Mouse (Mus musculus): ENCODE measurements at regions not wholly inside any gene's neighbourhood (a gene's known extent, or its start where the extent isn't known, plus 50 kb on each side); places are given as distances from the start of the nearest gene placed in this dataset.

DNA sequence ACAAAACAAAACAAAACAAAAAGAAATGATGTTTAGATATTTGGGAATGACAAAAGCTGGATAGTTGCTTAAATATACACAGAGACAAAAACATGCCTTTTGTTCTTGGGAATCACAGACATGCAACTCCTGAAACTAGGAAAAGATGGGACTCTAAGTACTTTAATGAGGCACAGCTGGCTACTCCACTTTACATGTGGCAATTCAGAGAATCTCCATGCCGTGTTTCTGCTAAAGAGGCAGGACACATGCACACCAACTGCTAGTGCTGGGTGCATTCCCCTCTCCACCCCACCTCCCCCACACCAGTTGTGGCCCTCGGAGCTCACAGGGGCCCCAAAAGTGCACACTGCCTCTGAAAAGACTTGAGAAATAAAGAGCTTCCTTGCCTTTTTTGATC is 58.6 kb upstream of the Tsc22d1 start:
- no peak overlapping the region for H3K4me3 ChIP-seq (ENCODE audit: inconsistent target)
- no peaks in the 10 kb centered on the region for H3K79me2 ChIP-seq (ENCODE audit: inconsistent target)
- 77% methylated on average over 2 of the region's 2 CpGs for WGBS (ENCODE audit: missing documents)

DNA sequence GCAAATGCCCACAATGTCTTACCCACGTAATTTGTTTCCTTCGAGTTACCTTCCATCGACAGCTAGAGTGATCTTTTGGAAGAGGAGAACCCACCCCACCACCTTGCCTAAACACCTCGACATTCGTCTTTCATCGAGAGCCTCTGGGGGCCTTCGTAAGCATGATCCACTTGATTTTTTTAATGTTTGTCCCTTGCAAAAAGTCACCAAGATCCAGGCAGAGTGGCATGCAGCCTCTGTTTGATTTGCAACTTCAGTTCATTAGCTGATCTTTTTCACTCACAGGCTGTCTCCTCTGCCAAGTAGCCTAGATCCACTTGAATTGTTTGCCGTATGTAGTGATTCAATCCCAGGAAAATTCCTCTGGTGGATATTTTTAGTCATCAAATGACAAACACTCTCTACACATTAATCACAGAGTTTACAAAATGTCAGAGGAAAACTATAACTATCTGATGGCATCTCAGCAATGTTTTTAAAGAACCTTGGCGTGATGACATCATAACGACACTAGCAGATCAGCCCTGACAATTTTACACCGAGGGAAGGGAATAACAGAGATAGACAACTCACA is 54.8 kb upstream of the Tsc22d1 start:
- H3K4me3 ChIP-seq (ENCODE audit: inconsistent target): no peak overlapping the region
- no peaks in the 10 kb centered on the region for H3K36me3 ChIP-seq (ENCODE audit: inconsistent target)
- no peak overlapping the region for H3K27ac ChIP-seq
- H3K79me2 ChIP-seq (ENCODE audit: inconsistent target): no peaks in the 10 kb centered on the region
- WGBS (ENCODE audit: missing documents): 86% methylated on average over 11 of the region's 11 CpGs

More for the DNA sequence above, 58.6 kb upstream of the Tsc22d1 start:
- no peak overlapping the region for H3K27ac ChIP-seq
- H3K36me3 ChIP-seq (ENCODE audit: inconsistent target): no peaks in the 10 kb centered on the region

DNA sequence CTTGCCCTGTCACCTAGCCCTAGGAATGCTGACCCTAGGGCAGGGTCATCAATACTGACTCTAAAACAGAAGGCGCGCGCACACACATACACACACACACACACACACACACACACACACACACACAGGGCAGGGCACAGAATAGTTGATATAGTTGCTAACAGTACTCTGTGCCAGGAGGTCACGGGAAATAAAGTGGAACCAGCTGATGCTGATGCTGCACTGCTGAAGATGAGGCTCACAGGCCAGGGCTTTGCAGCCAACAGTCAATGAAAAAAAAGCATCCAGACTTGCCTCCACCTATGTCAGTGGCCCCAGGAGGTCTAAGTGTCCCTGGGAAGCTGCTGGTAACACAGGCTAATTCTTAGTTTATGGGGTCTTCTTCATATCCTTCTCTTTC is 50.7 kb upstream of the Tsc22d1 start:
- no peaks in the 10 kb centered on the region for H3K79me2 ChIP-seq (ENCODE audit: inconsistent target)
- 95% methylated on average over 4 of the region's 4 CpGs for WGBS (ENCODE audit: missing documents)
- no peaks in the 10 kb centered on the region for H3K36me3 ChIP-seq (ENCODE audit: inconsistent target)
- no peak overlapping the region for H3K4me3 ChIP-seq (ENCODE audit: inconsistent target)
- no peak overlapping the region for H3K27ac ChIP-seq
